Mouse (Mus musculus): ENCODE results near the gene Trim66.

DNA sequence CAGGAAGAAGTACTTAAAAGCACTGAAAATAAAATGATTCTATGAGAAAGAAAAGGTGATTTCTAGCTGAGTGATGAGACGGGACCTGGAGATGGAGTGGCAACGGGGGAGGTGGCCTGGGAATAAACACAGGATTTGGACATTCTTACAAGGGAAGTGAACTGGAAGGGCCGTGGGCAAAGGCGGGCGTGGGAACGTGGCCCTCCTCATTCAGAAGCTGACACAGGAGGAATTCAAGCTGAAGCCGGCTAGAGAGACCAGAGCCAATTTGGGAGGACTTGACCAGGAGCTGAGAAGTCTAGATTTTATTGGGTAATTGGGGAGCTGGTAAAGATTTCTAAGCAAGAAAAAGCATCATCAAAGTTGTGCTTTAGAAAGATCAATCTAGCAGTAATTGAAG lies 102.4 kb downstream of the Trim66 start:
- TF ChIP-seq CTCF (IDR thresholded peaks at IDR 0.05; ENCODE audit: borderline replicate concordance, insufficient read depth, low read depth, low read length), result no peak
- no peak for TF ChIP-seq POLR2A (IDR thresholded peaks at IDR 0.05; ENCODE audit: borderline replicate concordance, insufficient read depth, low read length)
